Mouse (Mus musculus) adrenal gland, postnatal 0 days (tissue): ENCODE results near the gene Ndel1. TPM values are rescaled to one million over a fixed set of nuclear protein-coding genes. Genes with fewer than 3 reads are reported as not detected.

Source experiments
- polyA plus RNA-seq: library from polyadenylated mRNA; unstranded; fragments of >200 nt; fragmentation: Nextera tagmentation; extraction: Ambion mirVana; gene quantifications from 2 replicates; pipeline ENCODE4 v1.2.1, GENCODE M21; 2015

The Ndel1 gene
- polyA plus RNA-seq = 68.6 and 71.4 TPM in 2 replicates

GRCm38 (mm10) chr11:68871748-68872147 lies at the start of gene Ndel1:
Gene Ndel1, minus strand, starts transcription at chr11:68871858.

GRCm38 (mm10) chr11:68901351-68902046 lies 29.8 kb upstream of the Ndel1 start, which contains the start of gene Rpl26:
Gene Rpl26, plus strand, starts transcription at chr11:68901583.

GRCm38 (mm10) chr11:68888253-68888652 lies 16.6 kb upstream of the Ndel1 start, which contains the start of gene Rnf222:
Gene Rnf222, plus strand, starts transcription at chr11:68888553.

Other genes with a start within 250 kb of the Ndel1 start
- 37.9 and 53.4 TPM in 2 replicates for gene Myh10, start 180.3 kb downstream of the Ndel1 start, polyA plus RNA-seq
- 0.22 TPM in 1 of 2 replicates, not detected in the other for gene Rnf222, start 16.7 kb upstream of the Ndel1 start, polyA plus RNA-seq
- 1,250 and 2,091 TPM in 2 replicates for gene Rpl26, start 29.7 kb upstream of the Ndel1 start, polyA plus RNA-seq
- gene Odf4, start 55.2 kb upstream of the Ndel1 start, polyA plus RNA-seq = 0.13 and 0.15 TPM in 2 replicates
- 7.0 and 8.7 TPM in 2 replicates for gene Arhgef15, start 85.6 kb upstream of the Ndel1 start, polyA plus RNA-seq
- 2.5 and 5.0 TPM in 2 replicates for gene Slc25a35, start 96.3 kb upstream of the Ndel1 start, polyA plus RNA-seq
- 24.9 and 32.6 TPM in 2 replicates for gene Rangrf, start 103.3 kb upstream of the Ndel1 start, polyA plus RNA-seq
- 8.3 and 12.5 TPM in 2 replicates for gene Pfas, start 136.6 kb upstream of the Ndel1 start, polyA plus RNA-seq
- 18.7 and 25.1 TPM in 2 replicates for gene Ctc1, start 144.1 kb upstream of the Ndel1 start, polyA plus RNA-seq
- 23.5 and 29.1 TPM in 2 replicates for gene Aurkb, start 173.8 kb upstream of the Ndel1 start, polyA plus RNA-seq
- gene Borcs6, start 187.9 kb upstream of the Ndel1 start, polyA plus RNA-seq = 21.4 and 27.3 TPM in 2 replicates
- gene Tmem107, start 198.9 kb upstream of the Ndel1 start, polyA plus RNA-seq = 58.1 and 62.5 TPM in 2 replicates
- gene Vamp2, start 216.6 kb upstream of the Ndel1 start, polyA plus RNA-seq = 124 and 125 TPM in 2 replicates
- gene Per1, start 223.4 kb upstream of the Ndel1 start, polyA plus RNA-seq = 17.0 and 26.6 TPM in 2 replicates
- gene Hes7, start 248.5 kb upstream of the Ndel1 start, polyA plus RNA-seq = 0.35 and 0.50 TPM in 2 replicates